Mouse (Mus musculus): ENCODE measurements around the gene Col6a2.

- TF ChIP-seq FLI1 (IDR thresholded peaks at IDR 0.05; ENCODE audit: low read length) (no peak), GATA1 (IDR thresholded peaks at IDR 0.05; ENCODE audit: borderline replicate concordance, low read length) (no peak)
Measured at GRCm38 (mm10) chr10:76612473-76612872, 11.0 kb downstream of the Col6a2 start.
